9 mouse cellular contexts compared by ENCODE assay signal in the genomic region with DNA sequence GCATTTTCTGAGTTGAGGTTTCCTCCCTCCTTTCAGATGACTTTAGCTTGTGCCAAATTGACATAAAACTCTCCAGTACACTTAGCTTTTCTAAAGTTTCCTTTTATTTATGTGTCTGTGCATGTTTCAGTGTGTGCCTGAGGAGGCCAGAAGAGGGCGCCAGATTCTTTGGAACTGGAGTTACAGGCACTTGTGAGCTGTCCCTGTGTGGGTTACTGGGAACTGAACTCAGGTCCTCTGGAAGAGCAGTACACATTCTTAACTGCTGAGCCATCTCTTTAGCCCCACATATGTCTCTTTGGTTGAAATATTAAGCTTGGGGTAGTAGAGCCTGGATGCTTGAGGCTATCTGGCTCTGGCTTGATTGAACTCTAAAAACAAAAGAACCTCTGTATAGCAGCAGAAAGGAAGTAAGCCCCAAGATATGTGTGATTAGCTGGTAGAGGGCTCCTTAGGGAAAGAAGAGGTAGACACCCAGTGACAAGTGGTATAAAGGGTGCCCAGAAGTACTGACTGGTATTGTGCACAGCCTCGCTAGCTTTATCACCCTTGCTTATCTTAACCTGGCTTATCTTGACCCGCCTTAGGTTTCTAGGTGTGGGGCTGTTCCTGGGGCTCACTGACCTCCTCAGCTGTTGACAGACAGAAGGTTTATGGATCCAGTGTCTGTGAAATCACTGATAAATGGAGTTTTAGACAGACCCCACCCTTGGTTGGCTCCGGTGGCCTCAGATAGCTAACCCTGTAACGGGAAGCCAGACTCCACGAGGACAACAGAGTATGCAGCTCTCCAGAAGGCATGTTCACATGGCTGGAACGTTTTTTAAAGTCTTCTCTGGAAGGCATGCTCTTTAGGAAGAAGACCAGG. TPM values are rescaled to one million over a fixed set of nuclear protein-coding genes. Genes with fewer than 3 reads are reported as not detected.
A peak's percentile ranks its signal among the peaks of the same experiment; 100 is the strongest.
DNase-seq lines count a peak whose midpoint lies in the region; ATAC-seq and TF ChIP-seq lines count a peak whose summit lies in the region.
"Had no signal": no experiment of that assay in that cellular context is flagged by ENCODE, and none has a peak within 500 bp of the region (broad histone marks: within the 10 kb centered on the region; RNA-seq: fewer than 3 reads in every experiment).

No protein-coding gene starts in this region.

- H3K4me1 ChIP-seq in bone marrow, adult 2 months (ENCODE audit: control insufficient read depth, insufficient read depth, low read length) = no peaks in the 10 kb centered on the region; the same call in none of the 2 replicates
- no peaks in the 10 kb centered on the region for H3K4me1 ChIP-seq in intestine, embryonic 14.5 days (replicated peaks; ENCODE audit: control insufficient read depth, insufficient read depth, low read length)
- 0 out of 2 replicates have a peak, but pooled peaks cover 6% of the 10 kb centered on the region for H3K4me1 ChIP-seq in stomach, embryonic 15.5 days
- H3K4me1 ChIP-seq in kidney, embryonic 16.5 days (ENCODE audit: insufficient read depth, low read length) = no peaks in the 10 kb centered on the region
- H3K4me1 ChIP-seq: hindbrain, embryonic 15.5 days; midbrain, embryonic 15.5 days had no signal

- DNase-seq in spleen, adult 12 weeks (ENCODE audit: low spot score) = peak; percentile 54
- no peak for DNase-seq in spleen, adult 18-20 months
- peak; percentile 67 for DNase-seq in intestine, embryonic 14.5 days (ENCODE audit: low spot score)
- DNase-seq in gastrocnemius, postnatal 36 days = no peak

- H3K36me3 ChIP-seq in intestine, embryonic 14.5 days (ENCODE audit: control insufficient read depth, insufficient read depth, low read length) = no peaks in the 10 kb centered on the region; the same call in 1 of the 2 replicates
- H3K36me3 ChIP-seq in stomach, embryonic 15.5 days = no peaks in the 10 kb centered on the region
- 0 out of 2 replicates have a peak, but pooled peaks cover under 1% of the 10 kb centered on the region for H3K36me3 ChIP-seq in kidney, embryonic 16.5 days (ENCODE audit: insufficient read depth, low read length)
- H3K36me3 ChIP-seq: hindbrain, embryonic 15.5 days had no signal

- TF ChIP-seq CTCF in bone marrow, adult 2 months (IDR thresholded peaks at IDR 0.05; ENCODE audit: control insufficient read depth, insufficient read depth, low read length) = peak; percentile 46; the same call in 1 of the 2 replicates

- TF ChIP-seq POLR2A in bone marrow, adult 2 months (IDR thresholded peaks at IDR 0.05; ENCODE audit: borderline replicate concordance, control insufficient read depth, low read depth, low read length) = no peak

- no peaks in the 10 kb centered on the region for H3K9me3 ChIP-seq in intestine, embryonic 14.5 days (ENCODE audit: control insufficient read depth, low read length)
- H3K9me3 ChIP-seq in stomach, embryonic 15.5 days = no peaks in the 10 kb centered on the region
- no peaks in the 10 kb centered on the region for H3K9me3 ChIP-seq in kidney, embryonic 16.5 days (ENCODE audit: low read length)
- H3K9me3 ChIP-seq: hindbrain, embryonic 15.5 days; midbrain, embryonic 15.5 days had no signal

- H3K4me3 ChIP-seq in bone marrow, adult 2 months (replicated peaks; ENCODE audit: control insufficient read depth, low read depth, low read length) = no peak overlapping the region
- no peak overlapping the region for H3K4me3 ChIP-seq in intestine, embryonic 14.5 days (ENCODE audit: low read depth, low read length)
- H3K4me3 ChIP-seq in stomach, embryonic 15.5 days (replicated peaks) = no peak overlapping the region
- H3K4me3 ChIP-seq in kidney, embryonic 16.5 days (ENCODE audit: low read length) = no peak overlapping the region
- H3K4me3 ChIP-seq: hindbrain, embryonic 15.5 days; midbrain, embryonic 15.5 days had no signal

- no peaks in the 10 kb centered on the region for H3K27me3 ChIP-seq in intestine, embryonic 14.5 days (replicated peaks; ENCODE audit: control insufficient read depth, insufficient read depth, low read length)
- H3K27me3 ChIP-seq in stomach, embryonic 15.5 days (replicated peaks) = no peaks in the 10 kb centered on the region
- H3K27me3 ChIP-seq in kidney, embryonic 16.5 days (ENCODE audit: insufficient read depth, low read length) = no peaks in the 10 kb centered on the region
- H3K27me3 ChIP-seq: hindbrain, embryonic 15.5 days; midbrain, embryonic 15.5 days had no signal

- intact Hi-C loops in gastrocnemius, postnatal 36 days (cut with DNase I) = no loop called here

- 42% methylated on average over 7 of the region's 7 CpGs for WGBS in bone marrow, adult 2 months
- WGBS in intestine, embryonic 14.5 days = 36% methylated on average over 7 of the region's 7 CpGs
- 31% methylated on average over 7 of the region's 7 CpGs for WGBS in stomach, embryonic 15.5 days
- 48% methylated on average over 7 of the region's 7 CpGs for WGBS in kidney, embryonic 16.5 days

- no peak overlapping the region for H3K4me2 ChIP-seq in intestine, embryonic 14.5 days (ENCODE audit: low read length)
- H3K4me2 ChIP-seq in stomach, embryonic 15.5 days = no peak overlapping the region
- H3K4me2 ChIP-seq in kidney, embryonic 16.5 days (replicated peaks; ENCODE audit: low read depth, low read length) = no peak overlapping the region
- H3K4me2 ChIP-seq: hindbrain, embryonic 15.5 days; midbrain, embryonic 15.5 days had no signal

- peak; percentile 90 for ATAC-seq in intestine, embryonic 14.5 days (replicated peaks; ENCODE audit: low FRiP score, low TSS enrichment, low read depth)
- peak; percentile 91 for ATAC-seq in stomach, embryonic 15.5 days (ENCODE audit: insufficient read depth, low FRiP score, low read depth)
- ATAC-seq in kidney, embryonic 16.5 days (ENCODE audit: low FRiP score, low TSS enrichment) = no peak
- ATAC-seq: midbrain, embryonic 15.5 days had no signal

- peak overlapping the region; percentile 47 for H3K27ac ChIP-seq in bone marrow, adult 2 months (ENCODE audit: control insufficient read depth, insufficient read depth, low read depth, low read length, poor library complexity)
- peak overlapping the region; percentile 47 for H3K27ac ChIP-seq in intestine, embryonic 14.5 days (ENCODE audit: low read depth)
- H3K27ac ChIP-seq in stomach, embryonic 15.5 days = peak overlapping the region; percentile 31; the same call in 1 of the 2 replicates
- no peak overlapping the region for H3K27ac ChIP-seq in kidney, embryonic 16.5 days (ENCODE audit: low read length)
- H3K27ac ChIP-seq: hindbrain, embryonic 15.5 days; midbrain, embryonic 15.5 days had no signal

- no peak overlapping the region for H3K9ac ChIP-seq in intestine, embryonic 14.5 days (ENCODE audit: low read length)
- no peak overlapping the region for H3K9ac ChIP-seq in stomach, embryonic 15.5 days
- no peak overlapping the region for H3K9ac ChIP-seq in kidney, embryonic 16.5 days (replicated peaks; ENCODE audit: low read length)
- H3K9ac ChIP-seq: hindbrain, embryonic 15.5 days; midbrain, embryonic 15.5 days had no signal

RNA-seq across cellular contexts. Expression of a gene that starts 22.4 kb away (rescaled TPM):
- polyA plus RNA-seq in bone marrow, adult 2 months (2011; ENCODE audit: insufficient read depth, insufficient read length, low replicate concordance, missing spikeins) = 12.6 and 17.7 TPM in 2 replicates
- 27.5 and 28.9 TPM in 2 replicates for polyA plus RNA-seq in intestine, embryonic 14.5 days (2014; fragmentation: Nextera tagmentation; extraction: Ambion mirVana)
- polyA plus RNA-seq in stomach, embryonic 15.5 days (2015; fragmentation: Nextera tagmentation; extraction: Ambion mirVana) = 30.7 and 30.8 TPM in 2 replicates
- polyA plus RNA-seq in kidney, embryonic 16.5 days (2015; fragmentation: Nextera tagmentation; extraction: Ambion mirVana) = 41.2 and 41.8 TPM in 2 replicates
- 10 to 100 TPM; 26.1 to 27.9 TPM for total RNA-seq in gastrocnemius, postnatal 36 days (2021)

RNA-seq across cellular contexts. Expression of a gene that starts 22.8 kb away (rescaled TPM):
- 20.1 and 39.4 TPM in 2 replicates for polyA plus RNA-seq in bone marrow, adult 2 months (2011; ENCODE audit: insufficient read depth, insufficient read length, low replicate concordance, missing spikeins)
- 45.9 and 49.6 TPM in 2 replicates for polyA plus RNA-seq in intestine, embryonic 14.5 days (2014; fragmentation: Nextera tagmentation; extraction: Ambion mirVana)
- 37.8 and 42.6 TPM in 2 replicates for polyA plus RNA-seq in stomach, embryonic 15.5 days (2015; fragmentation: Nextera tagmentation; extraction: Ambion mirVana)
- 40.9 and 43.8 TPM in 2 replicates for polyA plus RNA-seq in kidney, embryonic 16.5 days (2015; fragmentation: Nextera tagmentation; extraction: Ambion mirVana)
- total RNA-seq in gastrocnemius, postnatal 36 days (2021) = 10 to 100 TPM; 36.7 to 41.7 TPM

RNA-seq across cellular contexts. Expression of a gene that starts 25.9 kb away (rescaled TPM):
- not detected in 2 replicates for polyA plus RNA-seq in bone marrow, adult 2 months (2011; ENCODE audit: insufficient read depth, insufficient read length, low replicate concordance, missing spikeins)
- polyA plus RNA-seq in intestine, embryonic 14.5 days (2014; fragmentation: Nextera tagmentation; extraction: Ambion mirVana) = 274 and 403 TPM in 2 replicates
- 237 and 326 TPM in 2 replicates for polyA plus RNA-seq in stomach, embryonic 15.5 days (2015; fragmentation: Nextera tagmentation; extraction: Ambion mirVana)
- 0.21 and 0.27 TPM in 2 replicates for polyA plus RNA-seq in kidney, embryonic 16.5 days (2015; fragmentation: Nextera tagmentation; extraction: Ambion mirVana)
- total RNA-seq in gastrocnemius, postnatal 36 days (2021) = not detected
- polyA plus RNA-seq: hindbrain, embryonic 15.5 days had no signal

RNA-seq across cellular contexts. Expression of a gene that starts 46.0 kb away (rescaled TPM):
- 17.8 and 53.9 TPM in 2 replicates for polyA plus RNA-seq in bone marrow, adult 2 months (2011; ENCODE audit: insufficient read depth, insufficient read length, low replicate concordance, missing spikeins)
- 19.7 and 22.3 TPM in 2 replicates for polyA plus RNA-seq in intestine, embryonic 14.5 days (2014; fragmentation: Nextera tagmentation; extraction: Ambion mirVana)
- polyA plus RNA-seq in stomach, embryonic 15.5 days (2015; fragmentation: Nextera tagmentation; extraction: Ambion mirVana) = 26.9 and 27.5 TPM in 2 replicates
- 30.1 and 33.3 TPM in 2 replicates for polyA plus RNA-seq in kidney, embryonic 16.5 days (2015; fragmentation: Nextera tagmentation; extraction: Ambion mirVana)
- 1 to 10 TPM; 3.4 to 4.0 TPM for total RNA-seq in gastrocnemius, postnatal 36 days (2021)

Comparison
In these comparisons a context has a peak if more than half of its experiments do, and no peak if none do; other contexts are left out.
1. DNase-seq: peak in spleen, adult 12 weeks (single experiment) and intestine, embryonic 14.5 days (single experiment); none in spleen, adult 18-20 months (0 of 2) and gastrocnemius, postnatal 36 days (0 of 2).
2. RNA of a gene that starts 25.9 kb away (polyA plus RNA-seq): 274 to 403 TPM in intestine, embryonic 14.5 days and 237 to 326 TPM in stomach, embryonic 15.5 days; 0.21 to 0.27 TPM in kidney, embryonic 16.5 days and not detected in bone marrow, adult 2 months; every median in the first group is over 100 times any median in the second.